Mouse (Mus musculus) liver, embryonic 13.5 days (tissue): ENCODE results near the gene Dot1l. TPM values are rescaled to one million over a fixed set of nuclear protein-coding genes. Genes with fewer than 3 reads are reported as not detected.

Source experiments
- ATAC-seq: fragments of 200-750 bp; cut with Nextera tagmentation; 2 replicates; pipeline ENCODE4 v1.8.0; 2017; ENCODE audit warnings: low read depth, mild to moderate bottlenecking, moderate number of reproducible peaks, moderate library complexity
- DNase-seq: peaks from one replicate; pipeline ENCODE4 v3.0.0; 2022
- H3K27ac ChIP-seq: fragments of 300-500 bp; sonication (generic); 2 replicates; pipeline ENCODE4 v1.5.1; 2015; ENCODE audit warnings: moderate library complexity, mild to moderate bottlenecking, inconsistent platforms
- H3K27me3 ChIP-seq: fragments of 300-500 bp; sonication (generic); 2 replicates; pipeline ENCODE4 v1.6.1; 2015; ENCODE audit warnings: mild to moderate bottlenecking, inconsistent platforms
- H3K36me3 ChIP-seq: fragments of 300-500 bp; sonication (generic); 2 replicates; pipeline ENCODE4 v1.6.1; 2015; ENCODE audit warnings: mild to moderate bottlenecking, inconsistent platforms
- H3K4me1 ChIP-seq: fragments of 300-500 bp; sonication (generic); replicated peaks from 2 replicates; pipeline ENCODE4 v1.6.1; 2015; ENCODE audit warnings: inconsistent platforms
- H3K4me2 ChIP-seq: fragments of 300-500 bp; sonication (generic); 2 replicates; pipeline ENCODE4 v1.6.1; 2015; ENCODE audit warnings: inconsistent platforms, mild to moderate bottlenecking, moderate library complexity
- H3K4me3 ChIP-seq: fragments of 300-500 bp; sonication (generic); replicated peaks from 2 replicates; pipeline ENCODE4 v1.5.1; 2015; ENCODE audit warnings: mild to moderate bottlenecking, inconsistent platforms
- H3K9ac ChIP-seq: fragments of 300-500 bp; sonication (generic); 2 replicates; pipeline ENCODE4 v1.6.1; 2015; ENCODE audit warnings: mild to moderate bottlenecking, inconsistent platforms
- H3K9me3 ChIP-seq: fragments of 300-500 bp; sonication (generic); replicated peaks from 2 replicates; pipeline ENCODE4 v1.6.1; 2016; ENCODE audit warnings: inconsistent platforms
- WGBS: fragments of 180-500 bp; shearing (Covaris S2); methylation state at CpG from one replicate; pipeline ENCODE4 v1.1.7; 2015; ENCODE audit not compliant: insufficient replicate concordance; 5-methylcytosine and 5-hydroxymethylcytosine counted together
- microRNA counts: library from miRNA; unstranded; fragments of <30 nt; microRNA quantifications from one replicate; lab custom pipeline; 2016
- microRNA-seq: library from miRNA; unstranded; fragments of <30 nt; microRNA quantifications from one replicate; pipeline ENCODE4, GENCODE M21; 2016
- polyA plus RNA-seq: library from polyadenylated mRNA; unstranded; fragments of >200 nt; fragmentation: Nextera tagmentation; extraction: Ambion mirVana; gene quantifications from 2 replicates; pipeline ENCODE4 v1.2.1, GENCODE M21; 2015

Dot1l gene
- polyA plus RNA-seq, 1 experiment from 2014 or later, result 7.4 TPM

GRCm38 (mm10) chr10:80838346-80838912 lies 83.4 kb downstream of the Dot1l start:
- no peak overlapping the region for H3K4me2 ChIP-seq
- no peak overlapping the region for H3K4me3 ChIP-seq
- H3K27ac ChIP-seq, result no peak overlapping the region
- peaks cover 16% of the 10 kb centered on the region for H3K4me1 ChIP-seq
- ATAC-seq (no peak), DNase-seq (no peak)
- H3K9ac ChIP-seq, result no peak overlapping the region
- H3K27me3 ChIP-seq, result peaks cover 98% of the 10 kb centered on the region
- H3K9me3 ChIP-seq, result 0 out of 2 replicates have a peak, but pooled peaks cover 5% of the 10 kb centered on the region
- WGBS, result 39% methylated on average over 2 of the region's 2 CpGs
- no peaks in the 10 kb centered on the region for H3K36me3 ChIP-seq

- no peak overlapping the region for H3K27ac ChIP-seq
- no peak overlapping the region for H3K9ac ChIP-seq
- no peak overlapping the region for H3K4me2 ChIP-seq
- no peak for ATAC-seq
- H3K4me1 ChIP-seq, result peaks cover 19% of the 10 kb centered on the region
- no peak overlapping the region for H3K4me3 ChIP-seq
- peaks cover 98% of the 10 kb centered on the region for H3K27me3 ChIP-seq
- WGBS, result 52% methylated on average over 6 of the region's 6 CpGs
- DNase-seq, result no peak
- H3K9me3 ChIP-seq, result 0 out of 2 replicates have a peak, but pooled peaks cover 5% of the 10 kb centered on the region
- no peaks in the 10 kb centered on the region for H3K36me3 ChIP-seq
Measured at GRCm38 (mm10) chr10:80839848-80840247, 84.8 kb downstream of the Dot1l start.

GRCm38 (mm10) chr10:80841685-80842084 lies 86.7 kb downstream of the Dot1l start:
- no peak for DNase-seq
- ATAC-seq, result no peak
- Histone ChIP-seq H3K4me2 (no peak overlapping the region), H3K9me3 (no peaks in the 10 kb centered on the region), H3K4me1 (peaks cover 16% of the 10 kb centered on the region), H3K4me3 (no peak overlapping the region), H3K36me3 (no peaks in the 10 kb centered on the region), H3K27me3 (peaks cover 98% of the 10 kb centered on the region), H3K9ac (no peak overlapping the region), H3K27ac (no peak overlapping the region)
- 74% methylated on average over 2 of the region's 2 CpGs for WGBS

- Histone ChIP-seq H3K9ac (no peak overlapping the region), H3K36me3 (no peaks in the 10 kb centered on the region), H3K4me2 (no peak overlapping the region), H3K9me3 (no peaks in the 10 kb centered on the region), H3K27me3 (peaks cover 98% of the 10 kb centered on the region), H3K27ac (no peak overlapping the region), H3K4me3 (no peak overlapping the region), H3K4me1 (peaks cover 10% of the 10 kb centered on the region)
- ATAC-seq, result no peak
- no peak for DNase-seq
- 68% methylated on average over 15 of the region's 15 CpGs for WGBS
Measured at GRCm38 (mm10) chr10:80842334-80842733, 87.3 kb downstream of the Dot1l start.

GRCm38 (mm10) chr10:80843087-80843930 lies 88.3 kb downstream of the Dot1l start:
- Histone ChIP-seq H3K27ac (no peak overlapping the region), H3K4me3 (peak overlapping the region; percentile 39), H3K9ac (no peak overlapping the region), H3K4me2 (peak overlapping the region; percentile 47), H3K9me3 (no peaks in the 10 kb centered on the region), H3K4me1 (peaks cover 13% of the 10 kb centered on the region), H3K36me3 (no peaks in the 10 kb centered on the region), H3K27me3 (peaks cover 89% of the 10 kb centered on the region)
- no peak for ATAC-seq
- 10% methylated on average over 32 of the region's 32 CpGs for WGBS
- DNase-seq, result no peak

GRCm38 (mm10) chr10:80843931-80844547 lies 89.0 kb downstream of the Dot1l start, which contains the start of gene Lingo3:
Lingo3 (minus strand) TSS chr10:80844039.
- DNase-seq, result no peak
- no peak for ATAC-seq

More at GRCm38 (mm10) chr10:80843931-80844547, 89.0 kb downstream of the Dot1l start, which contains the start of gene Lingo3:
- Histone ChIP-seq H3K27me3 (peaks cover 82% of the 10 kb centered on the region), H3K27ac (no peak within 1 kb of the TSS), H3K9ac (no peak within 1 kb of the TSS), H3K4me3 (peak within 1 kb of the TSS; percentile 39), H3K36me3 (no peaks in the 10 kb centered on the region), H3K4me2 (peak within 1 kb of the TSS; percentile 47), H3K9me3 (no peaks in the 10 kb centered on the region), H3K4me1 (peaks cover 20% of the 10 kb centered on the region)
- WGBS, result 5% methylated on average over 42 of the region's 51 CpGs

MicroRNAs encoded within 50 kb of the gene (microRNA counts, 519-probe panel; counts per million panel counts)
- microRNA mmu-miR-1982 (lab: Ali Mortazavi, UCI), result 114 counts per million

Small RNAs within 50 kb of the gene (microRNA-seq; reads per million reads assigned to microRNA genes)
- gene Mir1982, result 1.5 reads per million

Other genes with a start within 250 kb of the Dot1l start
- 0.02 and 0.03 TPM in 2 replicates for gene Atp8b3, start 216.1 kb upstream of the Dot1l start, polyA plus RNA-seq
- 13.4 and 13.8 TPM in 2 replicates for gene Rexo1, start 193.6 kb upstream of the Dot1l start, polyA plus RNA-seq
- 13.4 and 14.1 TPM in 2 replicates for gene Klf16, start 177.9 kb upstream of the Dot1l start, polyA plus RNA-seq
- 45.1 and 51.7 TPM in 2 replicates for gene Abhd17a, start 164.9 kb upstream of the Dot1l start, polyA plus RNA-seq
- 52.0 and 54.6 TPM in 2 replicates for gene Scamp4, start 152.3 kb upstream of the Dot1l start, polyA plus RNA-seq
- 5.7 and 6.3 TPM in 2 replicates for gene Adat3, start 152.3 kb upstream of the Dot1l start, polyA plus RNA-seq
- 1.4 and 1.5 TPM in 2 replicates for gene Gm49322, start 149.2 kb upstream of the Dot1l start, polyA plus RNA-seq
- gene Csnk1g2, start 132.4 kb upstream of the Dot1l start, polyA plus RNA-seq, result 46.0 and 51.1 TPM in 2 replicates
- 11.5 and 12.7 TPM in 2 replicates for gene Btbd2, start 98.1 kb upstream of the Dot1l start, polyA plus RNA-seq
- 71.4 and 73.8 TPM in 2 replicates for gene Mknk2, start 77.1 kb upstream of the Dot1l start, polyA plus RNA-seq
- gene Mob3a, start 53.2 kb upstream of the Dot1l start, polyA plus RNA-seq, result 31.6 and 38.5 TPM in 2 replicates
- 6.1 and 7.5 TPM in 2 replicates for gene Izumo4, start 53.0 kb upstream of the Dot1l start, polyA plus RNA-seq
- 24.9 and 25.6 TPM in 2 replicates for gene Ap3d1, start 12.9 kb upstream of the Dot1l start, polyA plus RNA-seq
- 35.7 and 48.5 TPM in 2 replicates for gene Sf3a2, start 43.0 kb downstream of the Dot1l start, polyA plus RNA-seq
- gene Plekhj1, start 43.4 kb downstream of the Dot1l start, polyA plus RNA-seq, result 97.5 and 105 TPM in 2 replicates
- not detected in 2 replicates for gene Amh, start 50.0 kb downstream of the Dot1l start, polyA plus RNA-seq
- 0.20 and 0.38 TPM in 2 replicates for gene Jsrp1, start 58.3 kb downstream of the Dot1l start, polyA plus RNA-seq
- 1,324 and 1,529 TPM in 2 replicates for gene Oaz1, start 71.5 kb downstream of the Dot1l start, polyA plus RNA-seq
- not detected in 2 replicates for gene Lingo3, start 88.8 kb downstream of the Dot1l start, polyA plus RNA-seq
- gene Lsm7, start 100.0 kb downstream of the Dot1l start, polyA plus RNA-seq, result 192 and 208 TPM in 2 replicates
- 56.8 and 58.9 TPM in 2 replicates for gene Sppl2b, start 100.1 kb downstream of the Dot1l start, polyA plus RNA-seq
- gene Tmprss9, start 116.6 kb downstream of the Dot1l start, polyA plus RNA-seq, result 0.05 TPM in 1 of 2 replicates, not detected in the other
- gene Timm13, start 145.8 kb downstream of the Dot1l start, polyA plus RNA-seq, result 249 and 266 TPM in 2 replicates
- gene Lmnb2, start 163.0 kb downstream of the Dot1l start, polyA plus RNA-seq, result 14.0 and 15.4 TPM in 2 replicates
- gene Gadd45b, start 174.9 kb downstream of the Dot1l start, polyA plus RNA-seq, result 1.6 and 1.8 TPM in 2 replicates